Mouse (Mus musculus) ES-E14 (cell line): ENCODE data around the gene Ddx5.

Experiments used
- MAFK ChIP-seq: IDR thresholded peaks from 2 replicates; pipeline ENCODE4 v1.6.1; 2014; ENCODE audit warnings: mild to moderate bottlenecking, low read depth, low read length, inconsistent platforms; ENCODE audit not compliant: insufficient read depth
- ZC3H11A ChIP-seq: IDR thresholded peaks from 2 replicates; pipeline ENCODE4 v1.6.1; 2012; ENCODE audit warnings: low read depth, mild to moderate bottlenecking, inconsistent platforms, low read length, borderline replicate concordance
- ZNF384 ChIP-seq: IDR thresholded peaks from 2 replicates; pipeline ENCODE4 v1.6.1; 2012; ENCODE audit warnings: low read depth, low read length, inconsistent platforms

GRCm38 (mm10) chr11:106795679-106796078 is 6.7 kb upstream of the Ddx5 start:
- TF ChIP-seq MAFK (no peak), ZC3H11A (no peak), ZNF384 (no peak)
